In the genomic region with DNA sequence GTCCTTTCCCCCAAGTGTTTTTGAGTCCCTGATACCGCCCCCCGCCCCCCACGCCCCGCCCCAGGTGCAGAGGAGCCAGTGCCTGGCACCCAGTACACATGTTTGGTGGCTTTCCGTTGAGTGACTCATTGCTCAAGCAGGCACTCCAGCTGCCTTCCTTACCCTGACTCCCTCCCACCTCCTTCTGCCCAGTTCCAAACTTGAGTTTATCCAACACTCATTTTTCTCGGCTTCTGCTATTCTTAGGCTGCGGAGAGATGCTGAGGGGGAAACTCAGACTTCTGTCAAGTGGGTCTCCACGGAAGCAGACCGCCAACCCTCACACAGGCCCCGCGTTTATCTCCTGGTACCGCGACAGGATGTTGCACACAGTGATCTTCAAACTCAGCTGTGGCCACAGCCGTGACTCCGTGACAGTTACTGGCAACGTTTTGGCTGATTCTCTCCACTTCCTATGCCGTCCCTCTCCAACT, we compare ENCODE assay signal across 9 mouse cellular contexts. TPM values are rescaled to one million over a fixed set of nuclear protein-coding genes. Genes with fewer than 3 reads are reported as not detected.
DNase-seq lines count a peak whose midpoint lies in the region; ATAC-seq and TF ChIP-seq lines count a peak whose summit lies in the region.
"Had no signal": no experiment of that assay in that cellular context is flagged by ENCODE, and none has a peak within 500 bp of the region (broad histone marks: within the 10 kb centered on the region; RNA-seq: fewer than 3 reads in every experiment).

No protein-coding gene starts in this region.

- H3K9ac ChIP-seq in limb, embryonic 12.5 days (replicated peaks): no peak overlapping the region

- H3K9me3 ChIP-seq in limb, embryonic 12.5 days: no peaks in the 10 kb centered on the region

- no peak for TF ChIP-seq CTCF in thymus, adult 2 months (IDR thresholded peaks at IDR 0.05; ENCODE audit: borderline replicate concordance, control insufficient read depth, extremely low read depth, insufficient read depth, low read length, poor library complexity)

- DNase-seq in cerebellum, postnatal 10 days: peak; percentile 53 to 55
- no peak for DNase-seq in cerebellum, adult 11-12 months
- peak; percentile 44 for DNase-seq in MEL-GATA-1-ER (ENCODE audit: extremely low read depth, low read depth)
- DNase-seq in frontal cortex, adult 2 months (ENCODE audit: extremely low spot score in 1 of 2, low spot score in 1 of 2): peak; percentile 87 to 89
- peak; percentile 57 to 60 for DNase-seq in natural killer cell, adult 2 months (ENCODE audit: low spot score in 2 of 2)
- peak; percentile 84 for DNase-seq in thymus, adult 2 months

- peak overlapping the region; percentile 37 for H3K4me2 ChIP-seq in limb, embryonic 12.5 days

- ATAC-seq in hematopoietic stem cell, adult 5-6 weeks (replicated peaks in 1 of 2; ENCODE audit: insufficient read depth in 1 of 2, low FRiP score in 2 of 2, low TSS enrichment in 1 of 2, low read depth in 1 of 2, poor library complexity in 2 of 2, severe bottlenecking in 2 of 2): peak; percentile 98
- ATAC-seq in limb, embryonic 12.5 days (ENCODE audit: insufficient number of reproducible peaks, insufficient read depth, low FRiP score, low TSS enrichment, low read depth): no peak

- no peaks in the 10 kb centered on the region for H3K36me3 ChIP-seq in limb, embryonic 12.5 days
- no peaks in the 10 kb centered on the region for H3K36me3 ChIP-seq in thymus, adult 2 months (ENCODE audit: control insufficient read depth, insufficient read depth, low read length)

- 52% methylated on average over 17 of the region's 17 CpGs for WGBS in limb, embryonic 12.5 days
- whole genome bisulfite sequencing in thymus, adult 2 months: 3% methylated on average over 17 of the region's 17 CpGs

- peak; percentile 41; the same call in 1 of the 2 replicates for TF ChIP-seq POLR2A in thymus, adult 2 months (IDR thresholded peaks at IDR 0.05; ENCODE audit: control insufficient read depth, extremely low read depth, insufficient read depth, low read length, poor library complexity)

- no peak overlapping the region for H3K27ac ChIP-seq in limb, embryonic 12.5 days
- H3K27ac ChIP-seq in thymus, adult 2 months (ENCODE audit: control insufficient read depth, insufficient read depth, low read length): peak overlapping the region; percentile 99

- H3K27me3 ChIP-seq in limb, embryonic 12.5 days: no peaks in the 10 kb centered on the region
- no peaks in the 10 kb centered on the region for H3K27me3 ChIP-seq in thymus, adult 2 months (ENCODE audit: control insufficient read depth, insufficient read depth, low read length)

- H3K4me1 ChIP-seq in limb, embryonic 12.5 days (replicated peaks): 0 out of 2 replicates have a peak, but pooled peaks cover 3% of the 10 kb centered on the region
- peaks cover 24% of the 10 kb centered on the region for H3K4me1 ChIP-seq in thymus, adult 2 months (replicated peaks; ENCODE audit: control insufficient read depth, insufficient read depth, low read length)

- H3K4me3 ChIP-seq in limb, embryonic 12.5 days (replicated peaks): no peak overlapping the region
- H3K4me3 ChIP-seq in thymus, adult 2 months (ENCODE audit: control insufficient read depth, insufficient read depth, low read length): peak overlapping the region; percentile 58

RNA-seq across cellular contexts. Expression of a gene that starts 13.6 kb away (rescaled TPM):
- polyA plus RNA-seq in frontal cortex, adult 2 months (2012; rRNA removed): 4.0 and 5.5 TPM in 2 replicates
- total RNA-seq in hematopoietic stem cell, adult 5-6 weeks (2017): 109 and 152 TPM in 2 replicates
- polyA plus RNA-seq in limb, embryonic 12.5 days (2016; fragmentation: Nextera tagmentation; extraction: Ambion mirVana): not detected in 2 replicates
- polyA plus RNA-seq in thymus, adult 2 months (2012; rRNA removed): 2.8 and 3.2 TPM in 2 replicates
- total RNA-seq: liver, adult 2 months had no signal
- polyA plus RNA-seq: liver, adult 2 months had no signal
